Mouse (Mus musculus): ENCODE measurements around the gene En1. TPM values are rescaled to one million over a fixed set of nuclear protein-coding genes. Genes with fewer than 3 reads are reported as not detected.

The En1 gene
- total and polyA plus RNA-seq, 3 experiments = not detected

- Histone ChIP-seq H3K4me1 (ENCODE audit: control insufficient read depth in 1 of 2, insufficient read depth in 2 of 2, low read length in 2 of 2) (no peaks in the 10 kb centered on the region), H3K9me3 (replicated peaks; ENCODE audit: insufficient read depth, low read length) (no peaks in the 10 kb centered on the region), H3K9ac (ENCODE audit: control insufficient read depth, low read depth, low read length, poor library complexity, severe bottlenecking) (no peak overlapping the region), H3K27ac (ENCODE audit: control insufficient read depth, low read depth, low read length) (no peak overlapping the region), H3K4me3 (ENCODE audit: control insufficient read depth in 1 of 2, insufficient read depth in 1 of 2, low read depth in 2 of 2, low read length in 2 of 2) (no peak overlapping the region), H3K79me2 (ENCODE audit: control insufficient read depth, insufficient read depth, low read length, poor library complexity) (no peaks in the 10 kb centered on the region), H3K27me3 (ENCODE audit: control insufficient read depth in 1 of 2, insufficient read depth in 2 of 2, low read length in 2 of 2) (no peaks in the 10 kb centered on the region), H3K36me3 (ENCODE audit: control insufficient read depth in 1 of 2, insufficient read depth in 2 of 2, low read length in 2 of 2) (no peaks in the 10 kb centered on the region)
- TF ChIP-seq SIN3A (IDR thresholded peaks at IDR 0.05; ENCODE audit: low read length) (no peak), MYC (IDR thresholded peaks at IDR 0.05; ENCODE audit: low read depth, low read length) (no peak)
- no peak for DNase-seq (ENCODE audit: low read depth, low spot score)
Measured at GRCm38 (mm10) chr1:120613461-120614306, 11.5 kb downstream of the En1 start.

DNA sequence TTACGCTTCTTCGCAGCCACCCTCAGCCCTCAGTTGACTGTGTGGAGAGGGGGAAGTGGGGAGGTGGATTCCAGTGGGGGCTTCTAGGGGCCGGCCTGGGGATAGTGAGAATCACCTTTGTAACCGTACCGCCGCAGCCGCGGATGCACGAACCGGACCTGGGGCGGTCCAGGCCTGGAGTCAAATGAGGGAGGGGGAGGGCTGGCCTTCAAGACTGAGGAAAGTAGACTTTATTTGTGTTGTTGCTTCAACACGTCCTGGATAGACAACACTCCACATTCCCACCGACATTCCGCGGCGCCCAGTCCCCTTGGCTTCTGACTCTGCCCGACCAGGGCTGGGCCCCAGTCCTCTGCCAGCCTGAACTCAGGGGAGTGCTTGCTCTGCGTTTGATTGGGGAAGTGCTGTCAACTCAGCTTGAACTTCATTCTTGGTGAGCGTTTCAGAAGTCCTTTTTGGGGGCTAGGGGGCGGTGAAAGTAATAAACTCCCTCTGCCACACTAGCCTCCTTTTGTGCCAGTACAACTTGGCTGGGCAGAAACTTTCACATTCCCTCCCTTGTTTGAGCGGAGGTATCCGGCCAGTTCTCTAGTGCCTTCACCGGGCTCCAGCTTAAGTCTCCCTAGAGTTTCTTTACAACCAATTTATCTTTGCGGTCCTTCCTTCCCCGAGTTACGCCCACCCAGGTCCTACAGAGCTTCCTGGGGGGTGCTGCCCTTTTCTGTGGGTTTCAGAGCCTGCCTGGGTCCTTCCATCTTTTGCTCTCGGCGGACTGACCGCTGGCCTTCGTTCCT, 12.3 kb downstream of the En1 start:
- Histone ChIP-seq H3K4me1 (ENCODE audit: control insufficient read depth in 1 of 2, insufficient read depth in 2 of 2, low read length in 2 of 2) (no peaks in the 10 kb centered on the region), H3K4me3 (ENCODE audit: control insufficient read depth in 1 of 2, insufficient read depth in 1 of 2, low read depth in 2 of 2, low read length in 2 of 2) (no peak overlapping the region), H3K9ac (ENCODE audit: control insufficient read depth, low read depth, low read length, poor library complexity, severe bottlenecking) (no peak overlapping the region), H3K36me3 (ENCODE audit: control insufficient read depth in 1 of 2, insufficient read depth in 2 of 2, low read length in 2 of 2) (no peaks in the 10 kb centered on the region), H3K9me3 (replicated peaks; ENCODE audit: insufficient read depth, low read length) (no peaks in the 10 kb centered on the region), H3K27me3 (ENCODE audit: control insufficient read depth in 1 of 2, insufficient read depth in 2 of 2, low read length in 2 of 2) (no peaks in the 10 kb centered on the region), H3K79me2 (ENCODE audit: control insufficient read depth, insufficient read depth, low read length, poor library complexity) (no peaks in the 10 kb centered on the region), H3K27ac (ENCODE audit: control insufficient read depth, low read depth, low read length) (no peak overlapping the region)
- DNase-seq (ENCODE audit: low read depth, low spot score) = no peak
- TF ChIP-seq CHD2 (IDR thresholded peaks at IDR 0.05; ENCODE audit: low read length) (no peak), ELF1 (IDR thresholded peaks at IDR 0.05; ENCODE audit: low read depth, low read length) (no peak), JUND (IDR thresholded peaks at IDR 0.05; ENCODE audit: low read depth, low read length) (no peak), SMC3 (IDR thresholded peaks at IDR 0.05; ENCODE audit: low read depth, low read length) (no peak), ZKSCAN1 (IDR thresholded peaks at IDR 0.05; ENCODE audit: low read depth, low read length) (no peak)

DNA sequence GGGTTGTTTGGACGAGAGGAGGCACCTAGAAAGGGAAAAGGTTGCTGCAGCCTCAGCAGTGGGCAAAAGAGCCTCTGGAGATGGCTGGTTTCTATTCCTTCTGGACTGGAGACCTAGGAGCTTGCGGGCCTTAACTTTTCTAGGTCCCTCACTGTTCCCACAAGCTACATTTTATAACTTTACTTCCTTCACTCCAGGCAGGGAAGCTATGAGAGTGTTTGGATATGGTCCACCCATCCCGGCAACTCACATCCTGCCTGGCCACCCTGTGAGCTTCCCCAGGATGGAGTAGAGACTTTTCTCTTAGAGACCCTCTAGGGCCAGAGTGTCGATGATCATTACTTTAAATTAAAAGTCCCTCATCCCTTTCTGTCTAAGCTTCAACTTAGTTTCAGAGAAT, 13.3 kb downstream of the En1 start:
- Histone ChIP-seq H3K27me3 (ENCODE audit: control insufficient read depth in 1 of 2, insufficient read depth in 2 of 2, low read length in 2 of 2) (no peaks in the 10 kb centered on the region), H3K79me2 (ENCODE audit: control insufficient read depth, insufficient read depth, low read length, poor library complexity) (no peaks in the 10 kb centered on the region), H3K4me1 (ENCODE audit: control insufficient read depth in 1 of 2, insufficient read depth in 2 of 2, low read length in 2 of 2) (no peaks in the 10 kb centered on the region), H3K9ac (ENCODE audit: control insufficient read depth, low read depth, low read length, poor library complexity, severe bottlenecking) (no peak overlapping the region), H3K4me3 (ENCODE audit: control insufficient read depth in 1 of 2, insufficient read depth in 1 of 2, low read depth in 2 of 2, low read length in 2 of 2) (no peak overlapping the region), H3K9me3 (replicated peaks; ENCODE audit: insufficient read depth, low read length) (no peaks in the 10 kb centered on the region), H3K36me3 (ENCODE audit: control insufficient read depth in 1 of 2, insufficient read depth in 2 of 2, low read length in 2 of 2) (no peaks in the 10 kb centered on the region), H3K27ac (ENCODE audit: control insufficient read depth, low read depth, low read length) (no peak overlapping the region)
- TF ChIP-seq ZNF384 (IDR thresholded peaks at IDR 0.05; ENCODE audit: low read depth, low read length) = no peak
- TF ChIP-seq TAL1 (IDR thresholded peaks at IDR 0.05; ENCODE audit: low read length) = no peak
- TF ChIP-seq JUND (IDR thresholded peaks at IDR 0.05; ENCODE audit: low read depth, low read length) = no peak
- TF ChIP-seq USF2 (IDR thresholded peaks at IDR 0.05; ENCODE audit: borderline replicate concordance in 1 of 2, insufficient read depth in 1 of 2, low read depth in 1 of 2, low read length in 2 of 2) = no peak
- no peak for TF ChIP-seq MEF2A (IDR thresholded peaks at IDR 0.05; ENCODE audit: extremely low read depth, insufficient replicate concordance, low read depth, low read length, poor library complexity, severe bottlenecking)
- TF ChIP-seq MYB (IDR thresholded peaks at IDR 0.05; ENCODE audit: low read depth, low read length) = no peak
- no peak for TF ChIP-seq ETS1 (IDR thresholded peaks at IDR 0.05; ENCODE audit: low read depth, low read length)
- TF ChIP-seq ZC3H11A (IDR thresholded peaks at IDR 0.05; ENCODE audit: low read depth, low read length) = no peak
- TF ChIP-seq USF1 (IDR thresholded peaks at IDR 0.05; ENCODE audit: low read depth, low read length) = no peak
- TF ChIP-seq UBTF (IDR thresholded peaks at IDR 0.05; ENCODE audit: borderline replicate concordance, insufficient read depth, low read depth, low read length) = no peak
- no peak for TF ChIP-seq NRF1 (IDR thresholded peaks at IDR 0.05; ENCODE audit: insufficient read depth, low read depth, low read length, poor library complexity, severe bottlenecking)
- TF ChIP-seq ELF1 (IDR thresholded peaks at IDR 0.05; ENCODE audit: low read depth, low read length) = no peak
- no peak for TF ChIP-seq MAZ (IDR thresholded peaks at IDR 0.05; ENCODE audit: low read depth, low read length)
- TF ChIP-seq CHD2 (IDR thresholded peaks at IDR 0.05; ENCODE audit: low read length) = no peak
- TF ChIP-seq POLR2AphosphoS2 (IDR thresholded peaks at IDR 0.05; ENCODE audit: low read length) = no peak
- TF ChIP-seq SMC3 (IDR thresholded peaks at IDR 0.05; ENCODE audit: low read depth, low read length) = no peak
- DNase-seq (ENCODE audit: low read depth, low spot score) = no peak
